30 mouse cellular contexts compared by ENCODE assay signal in the genomic region with DNA sequence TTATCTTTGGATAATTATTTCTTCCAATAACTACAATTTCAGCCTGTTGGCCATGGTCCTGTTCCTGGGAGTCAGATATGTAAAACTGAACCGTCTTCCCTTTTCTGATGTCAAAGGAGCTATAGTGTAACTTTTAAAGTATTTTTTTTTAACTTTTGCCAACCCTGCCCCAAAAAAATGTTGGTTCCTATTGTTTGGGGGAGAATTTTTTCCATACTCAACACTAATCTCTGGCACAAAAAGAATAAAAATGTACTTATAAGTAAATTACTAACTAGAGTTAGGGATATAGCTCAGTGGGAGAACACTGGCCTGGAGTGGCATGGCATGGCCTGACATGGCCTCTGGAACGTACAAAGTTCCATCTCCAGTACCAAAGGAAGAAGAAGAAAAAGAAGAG. TPM values are rescaled to one million over a fixed set of nuclear protein-coding genes. Genes with fewer than 3 reads are reported as not detected.
"Had no signal": no experiment of that assay in that cellular context is flagged by ENCODE, and none has a peak within 500 bp of the region (broad histone marks: within the 10 kb centered on the region; RNA-seq: fewer than 3 reads in every experiment).

No protein-coding gene starts in this region.

- H3K4me2 ChIP-seq: heart, embryonic 11.5 days; heart, embryonic 13.5 days; heart, embryonic 15.5 days; hindbrain, embryonic 13.5 days; hindbrain, embryonic 15.5 days; limb, embryonic 13.5 days; limb, embryonic 15.5 days; liver, embryonic 12.5 days had no signal

- DNase-seq: forebrain, postnatal 0 days; gastrocnemius, postnatal 14 days; gastrocnemius, postnatal 36 days; heart, adult 11 months; heart, adult 2 months; heart, postnatal 14 days; heart, postnatal 36 days; layer of hippocampus, adult 9-11 months; layer of hippocampus, postnatal 36 days; left cerebral cortex, postnatal 4 days; lung, adult 18-20 months had no signal

- H3K27me3 ChIP-seq: heart, embryonic 13.5 days; heart, embryonic 15.5 days; hindbrain, embryonic 13.5 days; hindbrain, embryonic 15.5 days; limb, embryonic 13.5 days; limb, embryonic 15.5 days; liver, embryonic 12.5 days had no signal

- H3K36me3 ChIP-seq: heart, embryonic 13.5 days; heart, embryonic 15.5 days; hindbrain, embryonic 13.5 days; hindbrain, embryonic 15.5 days; limb, embryonic 13.5 days; limb, embryonic 15.5 days; liver, embryonic 12.5 days had no signal

- H3K27ac ChIP-seq: heart, adult 2 months; heart, embryonic 13.5 days; heart, embryonic 15.5 days; hindbrain, embryonic 13.5 days; hindbrain, embryonic 15.5 days; hindbrain, postnatal 0 days; kidney, postnatal 0 days; limb, embryonic 13.5 days; limb, embryonic 15.5 days; liver, embryonic 12.5 days; liver, embryonic 14.5 days had no signal

- ATAC-seq: forebrain, postnatal 0 days; hindbrain, postnatal 0 days; intestine, embryonic 16.5 days; liver, embryonic 12.5 days had no signal

- H3K4me1 ChIP-seq: heart, embryonic 13.5 days; heart, embryonic 15.5 days; hindbrain, embryonic 13.5 days; hindbrain, embryonic 15.5 days; limb, embryonic 13.5 days; limb, embryonic 15.5 days; liver, embryonic 12.5 days had no signal

- H3K9ac ChIP-seq: forebrain, postnatal 0 days; heart, embryonic 13.5 days; heart, embryonic 15.5 days; hindbrain, embryonic 13.5 days; hindbrain, embryonic 15.5 days; limb, embryonic 13.5 days; limb, embryonic 15.5 days; liver, embryonic 12.5 days; liver, embryonic 14.5 days had no signal

- H3K9me3 ChIP-seq: heart, embryonic 13.5 days; heart, embryonic 15.5 days; hindbrain, embryonic 13.5 days; hindbrain, embryonic 15.5 days; limb, embryonic 13.5 days; limb, embryonic 15.5 days; liver, embryonic 12.5 days had no signal

- H3K4me3 ChIP-seq: heart, adult 2 months; heart, embryonic 13.5 days; heart, embryonic 15.5 days; hindbrain, embryonic 13.5 days; hindbrain, embryonic 15.5 days; limb, embryonic 13.5 days; limb, embryonic 15.5 days; liver, embryonic 12.5 days had no signal

RNA-seq across cellular contexts. Expression of a gene that starts 2.3 kb away (rescaled TPM):
- polyA plus RNA-seq: forebrain, postnatal 0 days; heart, embryonic 11.5 days; heart, embryonic 13.5 days; heart, embryonic 15.5 days; heart, postnatal 0 days; hindbrain, embryonic 11.5 days; hindbrain, embryonic 13.5 days; hindbrain, embryonic 15.5 days; hindbrain, postnatal 0 days; intestine, embryonic 14.5 days; intestine, embryonic 16.5 days; large intestine, adult 2 months; limb, embryonic 11.5 days; limb, embryonic 13.5 days; limb, embryonic 15.5 days; liver, adult 2 months; liver, embryonic 12.5 days; liver, embryonic 14.5 days; liver, embryonic 16.5 days had no signal
